Mouse (Mus musculus) thymus, postnatal 4 days (tissue): ENCODE data around the gene Rapgef6.
"Not testable (repeated sequence)": the region's sequence is repeated elsewhere in the genome, so short reads cannot be mapped to it uniquely, and the experiment has no call there.

Experiments used
- DNase-seq: peaks from one replicate; pipeline ENCODE4 v3.0.0; 2021

Gene Rapgef6

DNA sequence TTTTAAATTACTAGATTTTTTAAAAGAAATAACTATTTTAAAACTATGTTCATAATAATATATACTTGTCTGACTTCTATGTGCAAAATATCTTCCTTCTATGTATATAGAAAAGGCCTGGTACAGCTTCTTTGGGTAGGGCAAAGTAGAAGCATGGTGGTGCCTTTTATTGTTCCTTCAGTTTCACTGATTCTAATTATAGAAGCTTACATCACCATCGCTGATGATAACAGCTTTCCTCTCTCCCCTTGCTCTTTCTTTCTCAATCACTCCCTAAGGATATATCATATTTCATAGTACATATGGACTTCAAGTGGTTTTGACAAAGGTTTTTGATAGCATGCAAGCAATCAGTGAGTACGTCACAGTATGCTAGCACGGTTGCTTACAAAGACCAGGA is 69.9 kb downstream of the Rapgef6 start:
- DNase-seq, result no peak

- no peak for DNase-seq
Observed at GRCm38 (mm10) chr11:54594049-54594448, 71.4 kb downstream of the Rapgef6 start.

GRCm38 (mm10) chr11:54595053-54595452 is 72.4 kb downstream of the Rapgef6 start:
- no peak for DNase-seq

DNA sequence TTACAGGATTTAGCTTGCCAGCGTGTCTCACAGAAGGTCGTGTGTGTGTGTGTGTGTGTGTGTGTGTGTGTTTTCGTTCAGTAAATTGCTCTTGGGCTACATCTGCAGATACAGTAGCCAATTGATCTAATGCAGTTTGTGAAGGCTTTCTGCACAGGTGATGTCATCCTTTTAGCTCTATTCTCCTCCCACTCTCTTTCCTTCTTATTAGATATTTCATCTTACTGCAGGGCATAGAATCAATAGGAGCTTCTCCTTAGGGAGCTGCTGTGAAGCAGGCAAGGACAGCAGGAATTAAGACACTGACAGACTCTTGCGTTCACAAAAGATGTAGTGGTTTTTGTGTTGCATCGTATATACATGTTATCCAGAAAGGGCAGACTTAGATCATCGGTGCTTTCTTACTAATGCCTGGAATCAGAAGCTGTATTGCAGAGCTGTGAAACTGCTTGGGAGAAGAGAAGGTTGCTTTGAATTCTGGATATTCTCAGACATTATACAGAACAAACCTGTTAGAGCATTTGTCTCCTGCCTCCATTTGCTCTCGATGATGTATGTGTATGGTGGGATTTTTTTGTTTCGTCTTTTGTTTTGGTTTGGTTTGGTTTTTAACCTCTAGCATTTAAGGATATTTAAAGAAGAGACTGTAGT is 73.4 kb downstream of the Rapgef6 start:
- no peak for DNase-seq

- DNase-seq, result peak; percentile 24
Observed at GRCm38 (mm10) chr11:54597902-54598447, 75.3 kb downstream of the Rapgef6 start.

GRCm38 (mm10) chr11:54601121-54601520 is 78.5 kb downstream of the Rapgef6 start:
- no peak for DNase-seq

DNA sequence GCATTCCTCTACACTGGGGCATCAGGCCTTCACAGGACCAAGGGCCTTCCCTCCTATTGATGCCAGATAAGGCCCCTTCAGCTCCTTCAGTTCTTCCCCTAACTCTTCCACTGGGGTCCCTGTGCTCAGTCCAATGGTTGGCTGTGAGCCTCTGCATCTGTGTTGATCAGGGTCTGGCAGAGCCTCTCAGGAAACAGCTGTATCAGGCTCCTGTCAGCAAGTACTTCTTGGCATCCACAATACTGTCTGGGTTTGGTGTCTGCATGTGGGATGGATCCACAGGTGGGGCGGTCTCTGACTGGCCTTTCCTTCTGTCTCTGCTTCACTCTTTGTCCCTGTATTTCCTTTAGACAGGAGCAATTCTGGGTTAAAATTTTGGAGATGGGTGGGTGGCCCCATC is 80.1 kb downstream of the Rapgef6 start:
- DNase-seq, result not testable (repeated sequence)

DNA sequence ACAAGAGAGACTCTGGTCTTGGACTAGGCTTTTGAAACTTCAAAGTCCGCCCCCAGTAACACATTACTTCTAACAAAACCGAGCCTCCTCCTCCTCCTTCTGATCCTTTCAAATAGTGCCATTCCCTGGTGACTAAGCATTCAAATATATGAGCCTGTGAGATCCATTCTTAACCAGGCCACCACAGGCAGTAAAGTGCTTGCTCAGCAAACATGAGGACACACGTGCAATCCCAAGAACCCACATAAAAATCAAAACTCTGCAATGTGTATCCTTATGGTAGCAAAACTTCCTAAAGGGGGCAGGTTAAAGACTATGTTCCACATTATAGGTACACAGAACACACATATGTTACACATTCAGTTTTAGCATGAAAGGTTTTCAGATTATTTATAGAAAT is 81.8 kb downstream of the Rapgef6 start:
- no peak for DNase-seq

DNA sequence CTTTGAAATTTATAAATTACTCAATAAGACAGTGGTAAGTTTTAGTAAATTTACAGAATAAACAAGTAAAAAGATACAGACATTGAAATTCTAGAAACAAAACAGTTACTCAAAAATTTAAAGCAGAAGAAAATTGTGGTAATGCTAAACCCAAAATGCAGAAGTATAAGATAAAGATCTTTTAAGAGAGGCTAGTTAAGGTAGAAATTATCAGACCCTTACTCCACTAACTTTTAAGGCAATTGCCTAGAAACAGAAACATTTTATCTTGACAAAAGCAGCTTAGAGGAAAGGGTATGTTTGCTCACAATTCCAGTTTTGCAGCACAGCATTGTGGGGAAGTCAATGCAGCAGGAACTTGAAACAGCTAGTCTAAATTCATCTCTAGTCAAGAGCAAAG is 91.0 kb downstream of the Rapgef6 start:
- DNase-seq, result no peak

DNA sequence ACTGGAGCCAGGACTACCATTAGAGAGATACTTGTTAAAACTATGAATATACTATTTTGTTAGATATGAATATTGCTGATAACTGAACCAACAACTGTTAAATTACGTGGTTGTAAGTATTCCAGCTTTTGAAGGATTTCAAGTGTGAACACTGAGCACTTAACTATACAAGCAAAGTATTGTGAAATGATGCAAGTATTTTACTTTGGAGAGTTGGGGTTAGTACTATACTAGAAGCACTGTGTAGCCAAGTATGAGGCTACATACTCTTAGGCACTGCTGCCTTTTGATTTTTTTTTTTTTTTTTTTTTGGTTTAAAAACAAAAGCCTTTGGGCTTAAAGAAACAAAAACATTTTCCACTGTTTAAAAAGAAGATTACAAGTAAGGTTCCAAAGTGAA is 91.9 kb downstream of the Rapgef6 start:
- DNase-seq, result no peak

DNA sequence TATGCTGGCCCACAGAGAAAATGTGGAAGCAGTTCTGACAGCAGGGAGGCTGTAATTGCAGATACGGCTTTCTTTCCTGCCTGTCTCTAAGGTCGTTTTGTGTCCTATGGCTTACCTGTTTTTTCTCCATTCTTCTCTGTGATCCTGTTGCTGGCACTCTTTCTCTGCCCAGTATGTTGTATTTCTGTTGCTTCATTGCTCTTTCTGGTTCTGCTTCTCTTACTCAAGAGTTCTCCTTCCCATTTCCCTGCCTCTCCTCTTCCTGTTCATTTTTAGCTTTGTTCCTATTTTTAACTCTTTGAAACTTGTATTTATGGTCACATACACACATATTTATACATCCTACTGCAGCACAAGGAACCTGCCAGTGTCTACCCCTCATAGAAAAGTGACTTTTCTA is 96.2 kb downstream of the Rapgef6 start:
- DNase-seq, result no peak

DNA sequence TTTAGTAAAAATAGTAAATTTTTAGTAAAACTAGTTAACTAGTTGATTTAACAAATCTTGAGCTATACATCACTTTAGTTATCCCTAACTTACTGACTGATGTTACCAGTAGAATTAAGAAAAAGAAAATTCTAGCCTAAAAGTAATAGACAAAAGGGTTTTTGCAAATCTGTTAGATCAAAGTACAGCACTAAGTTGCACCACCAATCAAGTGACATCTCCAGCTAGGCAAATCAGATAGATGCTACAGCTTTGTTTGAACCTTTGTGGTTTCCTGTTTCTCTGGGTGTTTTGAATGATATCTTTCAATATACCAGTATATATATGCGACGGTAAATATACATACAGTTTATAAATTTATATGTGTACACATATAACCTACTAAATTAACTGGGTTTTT is 99.1 kb downstream of the Rapgef6 start:
- no peak for DNase-seq

GRCm38 (mm10) chr11:54626905-54627304 is 104.3 kb downstream of the Rapgef6 start:
- DNase-seq, result no peak

DNA sequence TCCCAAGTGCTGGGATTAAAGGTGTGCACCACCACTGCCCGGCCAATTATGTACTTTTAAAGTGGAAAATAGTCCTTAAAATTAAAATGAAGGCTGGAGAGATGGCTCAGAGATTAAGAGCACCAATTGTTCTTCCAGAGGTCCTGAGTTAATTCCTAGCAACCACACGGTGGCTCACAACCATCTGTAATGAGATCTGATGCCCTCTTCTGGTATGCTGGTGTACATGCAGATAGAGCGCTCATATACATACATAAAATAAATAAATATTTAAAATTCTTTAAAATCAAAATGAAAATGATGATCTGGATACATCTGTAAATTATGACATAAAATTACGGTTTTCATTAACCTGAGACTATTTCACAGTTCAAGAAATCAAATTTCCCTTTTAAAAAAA is 123.8 kb downstream of the Rapgef6 start:
- no peak for DNase-seq

GRCm38 (mm10) chr11:54648573-54648972 is 125.9 kb downstream of the Rapgef6 start:
- DNase-seq, result no peak

GRCm38 (mm10) chr11:54655420-54655819 is 132.8 kb downstream of the Rapgef6 start:
- no peak for DNase-seq

GRCm38 (mm10) chr11:54673575-54674298 is 151.1 kb downstream of the Rapgef6 start:
- no peak for DNase-seq

GRCm38 (mm10) chr11:54675792-54676489 is 153.3 kb downstream of the Rapgef6 start:
- DNase-seq, result no peak

DNA sequence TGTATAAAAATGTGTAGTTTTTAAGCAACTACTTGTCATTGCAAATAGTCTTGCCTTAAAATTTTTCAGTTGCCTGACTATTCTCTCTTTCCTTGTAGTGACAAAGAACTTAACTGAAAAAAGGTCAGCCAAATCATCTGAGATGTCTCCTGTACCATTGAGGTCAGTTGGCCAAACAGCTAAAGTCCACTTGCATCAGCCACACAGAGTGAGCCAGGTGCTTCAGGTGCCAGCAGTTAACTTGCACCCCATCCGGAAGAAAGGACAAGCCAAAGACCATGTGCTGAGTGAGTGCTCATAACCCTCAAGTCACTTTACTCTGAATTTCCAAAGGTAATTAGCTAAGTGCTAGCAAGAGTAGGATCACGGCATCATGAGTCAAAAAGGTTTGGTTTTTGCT is 156.5 kb downstream of the Rapgef6 start:
- no peak for DNase-seq

DNA sequence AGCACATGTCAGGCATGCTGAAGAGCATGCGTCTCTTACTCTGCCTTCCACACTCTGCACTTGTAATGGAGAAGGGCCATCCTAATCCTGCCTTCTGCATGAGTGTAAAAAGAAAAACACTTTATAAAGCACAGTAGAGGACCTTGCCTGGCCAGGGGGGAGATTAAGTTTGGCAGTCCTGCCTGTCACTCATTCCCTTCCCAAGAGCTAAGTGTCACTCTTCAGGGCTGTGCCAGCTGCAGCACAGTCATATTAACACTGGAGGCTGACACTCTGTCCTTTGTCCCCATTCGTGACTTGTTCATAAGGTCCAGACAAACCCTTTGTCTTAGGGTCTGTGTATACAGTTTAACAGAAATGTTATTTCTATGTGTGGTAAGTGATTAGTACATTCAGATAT is 162.2 kb downstream of the Rapgef6 start:
- no peak for DNase-seq

DNA sequence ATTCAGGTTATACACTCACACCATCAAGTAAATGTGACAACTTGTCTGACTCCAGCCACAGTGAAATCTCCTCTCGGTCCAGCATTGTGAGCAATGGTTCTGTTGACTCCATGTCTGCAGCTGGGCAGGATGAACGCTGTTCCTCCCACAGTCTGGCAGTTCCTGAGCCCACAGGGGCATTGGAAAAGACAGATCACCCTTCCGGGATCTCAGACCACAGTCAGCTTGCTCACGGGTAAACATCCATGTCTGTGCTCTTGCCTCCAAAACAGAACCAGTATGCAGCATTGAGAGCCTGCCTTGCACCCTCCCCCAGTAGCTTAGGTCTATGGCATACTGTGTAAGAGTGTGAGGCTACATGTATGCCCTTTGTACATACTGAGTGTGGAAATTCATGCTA is 167.5 kb downstream of the Rapgef6 start:
- DNase-seq, result no peak

GRCm38 (mm10) chr11:54691179-54691578 is 168.5 kb downstream of the Rapgef6 start:
- no peak for DNase-seq

DNA sequence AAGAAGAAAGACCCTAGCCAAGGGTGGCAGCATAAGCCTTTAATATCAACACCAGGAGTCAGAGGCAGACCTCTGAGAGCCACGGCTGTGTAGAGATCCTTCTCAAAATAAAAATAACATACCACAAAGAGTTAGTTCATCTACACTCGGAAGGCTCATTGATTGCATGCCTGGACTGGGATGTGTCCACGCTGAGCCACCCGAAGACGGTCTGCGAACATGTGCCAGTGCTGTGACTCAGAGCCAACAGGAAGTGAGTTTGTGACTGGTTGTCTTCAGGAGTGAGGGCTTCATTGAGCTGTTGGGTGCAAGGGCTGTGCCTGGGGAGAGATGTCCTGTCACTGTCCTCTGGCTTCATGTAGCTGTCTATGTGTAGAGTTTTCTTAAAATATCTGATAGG is 171.0 kb downstream of the Rapgef6 start:
- DNase-seq, result no peak

GRCm38 (mm10) chr11:54694291-54694690 is 171.6 kb downstream of the Rapgef6 start:
- DNase-seq, result no peak
